Mouse (Mus musculus) CH12.LX (cell line): Measurements from ENCODE around the gene Pold1. TPM values are rescaled to one million over a fixed set of nuclear protein-coding genes. Genes with fewer than 3 reads are reported as not detected.

Experiments used
- DNase-seq: peaks from one replicate; pipeline ENCODE4 v3.0.0-alpha.2; 2013; ENCODE audit errors: extremely low read depth
- H3K27ac ChIP-seq: 2 replicates; pipeline ENCODE4 v1.5.1; 2012; ENCODE audit warnings: low read depth, mild to moderate bottlenecking, control low read depth, moderate library complexity; ENCODE audit not compliant: insufficient read depth
- H3K27me3 ChIP-seq: replicated peaks from 2 replicates; pipeline ENCODE3; 2012; ENCODE audit warnings: inconsistent platforms
- H3K36me3 ChIP-seq, 2 experiments: replicated peaks in 1 of 2; 2 replicates each; pipeline versions ENCODE3 to v1.6.1; 2012; ENCODE audit warnings: inconsistent platforms in 1 of 2, low read length in 1 of 2, mild to moderate bottlenecking in 1 of 2, mixed read lengths in 1 of 2, moderate library complexity in 1 of 2; ENCODE audit not compliant: control insufficient read depth in 1 of 2, insufficient read depth in 1 of 2
- H3K4me1 ChIP-seq, 2 experiments: 2 replicates each; pipeline ENCODE4 v1.6.1; 2012; ENCODE audit warnings: inconsistent platforms in 1 of 2, moderate library complexity in 1 of 2; ENCODE audit not compliant: insufficient read depth in 2 of 2, control insufficient read depth in 1 of 2
- H3K4me2 ChIP-seq: 2 replicates; pipeline ENCODE4 v1.6.1; 2012; ENCODE audit warnings: low read depth, mild to moderate bottlenecking, control low read depth; ENCODE audit not compliant: poor library complexity, insufficient read depth, severe bottlenecking
- H3K4me3 ChIP-seq, 3 experiments: fragments of 150-350 bp in 1 of 3; sonication (generic) in 1 of 3; replicated peaks in 1 of 3; 2 replicates each; pipeline versions ENCODE3 to v1.5.1; 2011 to 2012; ENCODE audit warnings: low read depth in 2 of 3, low read length in 2 of 3, mild to moderate bottlenecking in 2 of 3, moderate library complexity in 2 of 3, control low read depth in 1 of 3, improper control_type of control experiment in 1 of 3, inconsistent platforms in 1 of 3, mixed read lengths in 1 of 3; ENCODE audit not compliant: poor library complexity in 1 of 3
- H3K79me2 ChIP-seq: replicated peaks from 2 replicates; pipeline ENCODE4 v1.6.1; 2012; ENCODE audit warnings: mild to moderate bottlenecking, moderate library complexity; ENCODE audit not compliant: control insufficient read depth, poor library complexity, insufficient read depth, severe bottlenecking; ENCODE audit errors: extremely low read depth
- H3K9ac ChIP-seq: 2 replicates; pipeline ENCODE4 v1.6.1; 2012; ENCODE audit warnings: low read depth, mild to moderate bottlenecking, control low read depth, moderate library complexity; ENCODE audit not compliant: insufficient read depth
- H3K9me3 ChIP-seq: replicated peaks from 2 replicates; pipeline ENCODE3; 2012; ENCODE audit warnings: low read length, inconsistent platforms, mixed read lengths
- BHLHE40 ChIP-seq: IDR thresholded peaks from 2 replicates; pipeline ENCODE4 v1.6.1; 2011; ENCODE audit warnings: mild to moderate bottlenecking, low read depth, low read length, improper control_type of control experiment
- CHD1 ChIP-seq: IDR thresholded peaks from 2 replicates; pipeline ENCODE4 v1.6.1; 2012; ENCODE audit warnings: low read depth, low read length, improper control_type of control experiment, inconsistent platforms
- CTCF ChIP-seq, 2 experiments: IDR thresholded peaks in 1 of 2; conservative IDR thresholded peaks in 1 of 2; 2 replicates each; pipeline ENCODE4 v1.5.1; 2011 to 2012; ENCODE audit warnings: low read depth in 2 of 2, low read length in 2 of 2, improper control_type of control experiment in 1 of 2, inconsistent platforms in 1 of 2, mild to moderate bottlenecking in 1 of 2, moderate library complexity in 1 of 2
- E2F4 ChIP-seq: IDR thresholded peaks from 2 replicates; pipeline ENCODE4 v1.6.1; 2011; ENCODE audit warnings: low read depth, low read length, improper control_type of control experiment; ENCODE audit not compliant: insufficient replicate concordance
- ELF1 ChIP-seq: IDR thresholded peaks from 2 replicates; pipeline ENCODE4 v1.6.1; 2014; ENCODE audit warnings: low read depth, mild to moderate bottlenecking, inconsistent platforms, low read length, improper control_type of control experiment
- ETS1 ChIP-seq: conservative IDR thresholded peaks from 2 replicates; pipeline ENCODE4 v1.6.1; 2012; ENCODE audit warnings: low read depth, mild to moderate bottlenecking, inconsistent platforms, low read length, improper control_type of control experiment, moderate library complexity
- GABPA ChIP-seq: IDR thresholded peaks from 2 replicates; pipeline ENCODE4 v1.6.1; 2012; ENCODE audit warnings: low read depth, low read length, improper control_type of control experiment, inconsistent platforms; ENCODE audit not compliant: insufficient replicate concordance
- HCFC1 ChIP-seq: IDR thresholded peaks from 2 replicates; pipeline ENCODE4 v1.6.1; 2012; ENCODE audit warnings: low read depth, mild to moderate bottlenecking, inconsistent platforms, low read length, improper control_type of control experiment
- IRF4 ChIP-seq: IDR thresholded peaks from 2 replicates; pipeline ENCODE4 v1.6.1; 2014; ENCODE audit warnings: low read depth, mild to moderate bottlenecking, inconsistent platforms, low read length, improper control_type of control experiment
- JUN ChIP-seq: IDR thresholded peaks from 2 replicates; pipeline ENCODE4 v1.6.1; 2011; ENCODE audit warnings: low read depth, mild to moderate bottlenecking, low read length, improper control_type of control experiment, moderate library complexity; ENCODE audit not compliant: insufficient read depth
- JUND ChIP-seq: conservative IDR thresholded peaks from 2 replicates; pipeline ENCODE4 v1.6.1; 2011; ENCODE audit warnings: low read depth, low read length, improper control_type of control experiment
- KAT2A ChIP-seq: IDR thresholded peaks from 2 replicates; pipeline ENCODE4 v1.6.1; 2012; ENCODE audit warnings: low read length, improper control_type of control experiment, inconsistent platforms; ENCODE audit not compliant: insufficient replicate concordance
- MAX ChIP-seq: IDR thresholded peaks from 2 replicates; pipeline ENCODE4 v1.6.1; 2011; ENCODE audit warnings: low read length, improper control_type of control experiment
- MAZ ChIP-seq: IDR thresholded peaks from 2 replicates; pipeline ENCODE4 v1.6.1; 2012; ENCODE audit warnings: low read depth, mild to moderate bottlenecking, inconsistent platforms, low read length, improper control_type of control experiment, moderate library complexity
- MXI1 ChIP-seq: IDR thresholded peaks from 2 replicates; pipeline ENCODE4 v1.6.1; 2011; ENCODE audit warnings: mild to moderate bottlenecking, low read depth, low read length, improper control_type of control experiment
- NELFE ChIP-seq: IDR thresholded peaks from 2 replicates; pipeline ENCODE4 v1.6.1; 2011; ENCODE audit warnings: low read depth, low read length, improper control_type of control experiment
- NRF1 ChIP-seq: IDR thresholded peaks from 2 replicates; pipeline ENCODE4 v1.6.1; 2014; ENCODE audit warnings: low read depth, mild to moderate bottlenecking, inconsistent platforms, low read length, improper control_type of control experiment, moderate library complexity
- PAX5 ChIP-seq: IDR thresholded peaks from 2 replicates; pipeline ENCODE4 v1.6.1; 2012; ENCODE audit warnings: low read length, inconsistent platforms, mixed read lengths
- POLR2A ChIP-seq: IDR thresholded peaks from 2 replicates; pipeline ENCODE4 v1.6.1; 2011; ENCODE audit warnings: low read depth, mild to moderate bottlenecking, improper control_type of control experiment, low read length
- RAD21 ChIP-seq: IDR thresholded peaks from 2 replicates; pipeline ENCODE4 v1.6.1; 2011; ENCODE audit warnings: low read depth, mild to moderate bottlenecking, low read length, improper control_type of control experiment, moderate library complexity
- RCOR1 ChIP-seq: conservative IDR thresholded peaks from 2 replicates; pipeline ENCODE4 v1.6.1; 2012; ENCODE audit warnings: low read depth, mild to moderate bottlenecking, inconsistent platforms, low read length, improper control_type of control experiment
- SMC3 ChIP-seq: IDR thresholded peaks from 2 replicates; pipeline ENCODE4 v1.6.1; 2011; ENCODE audit warnings: low read depth, low read length, improper control_type of control experiment
- TBP ChIP-seq: conservative IDR thresholded peaks from 2 replicates; pipeline ENCODE4 v1.6.1; 2011; ENCODE audit warnings: low read depth, low read length, improper control_type of control experiment
- TCF12 ChIP-seq: IDR thresholded peaks from 2 replicates; pipeline ENCODE4 v1.6.1; 2014; ENCODE audit warnings: low read depth, mild to moderate bottlenecking, inconsistent platforms, low read length, improper control_type of control experiment
- USF1 ChIP-seq: IDR thresholded peaks from 2 replicates; pipeline ENCODE4 v1.6.1; 2014; ENCODE audit warnings: low read depth, mild to moderate bottlenecking, inconsistent platforms, low read length, improper control_type of control experiment
- USF2 ChIP-seq: conservative IDR thresholded peaks from 2 replicates; pipeline ENCODE4 v1.6.1; 2011; ENCODE audit warnings: low read depth, low read length, improper control_type of control experiment
- ZC3H11A ChIP-seq: IDR thresholded peaks from 2 replicates; pipeline ENCODE4 v1.6.1; 2012; ENCODE audit warnings: low read depth, mild to moderate bottlenecking, inconsistent platforms, low read length, improper control_type of control experiment
- ZMIZ1 ChIP-seq: IDR thresholded peaks from 2 replicates; pipeline ENCODE4 v1.6.1; 2012; ENCODE audit warnings: low read depth, mild to moderate bottlenecking, inconsistent platforms, low read length, improper control_type of control experiment
- ZNF384 ChIP-seq: IDR thresholded peaks from 2 replicates; pipeline ENCODE4 v1.6.1; 2012; ENCODE audit warnings: low read depth, low read length, improper control_type of control experiment, inconsistent platforms
- dilution Hi-C: fragments of 300-500 bp; cut with MboI; formaldehyde crosslinking; loops from 2 replicates; pipeline ENCODE4 v1.14.3; 2020; ENCODE audit warnings: low sequenced_read_pairs; ENCODE audit not compliant: extremely low pct_unique_long_range_greater_than_20kb, extremely low pct_ligation_motif_present
- in situ Hi-C: fragments of 300-500 bp; cut with MboI; formaldehyde crosslinking; loops from 3 replicates; pipeline ENCODE4 v1.14.3; 2019; ENCODE audit warnings: low sequenced_read_pairs, low pct_ligation_motif_present, low pct_unique_long_range_greater_than_20kb, mixed read lengths
- polyA plus RNA-seq: library from polyadenylated mRNA; unstranded; fragments of >175 nt; gene quantifications from 2 replicates; pipeline ENCODE4 v1.2.1, GENCODE M21; 2012; ENCODE audit warnings: low read depth; ENCODE audit not compliant: insufficient read length
- total RNA-seq, 2 experiments: library from RNA; depleted of rRNA; stranded (reverse); fragments of 300-350 nt in 1 of 2; fragments of >200 nt in 1 of 2; gene quantifications; 2 replicates each; pipeline ENCODE4 v1.2.3; 2012 to 2014

The Pold1 gene
- total and polyA plus RNA-seq, 3 experiments = 49.3 to 131 (median 67.6) TPM

DNA sequence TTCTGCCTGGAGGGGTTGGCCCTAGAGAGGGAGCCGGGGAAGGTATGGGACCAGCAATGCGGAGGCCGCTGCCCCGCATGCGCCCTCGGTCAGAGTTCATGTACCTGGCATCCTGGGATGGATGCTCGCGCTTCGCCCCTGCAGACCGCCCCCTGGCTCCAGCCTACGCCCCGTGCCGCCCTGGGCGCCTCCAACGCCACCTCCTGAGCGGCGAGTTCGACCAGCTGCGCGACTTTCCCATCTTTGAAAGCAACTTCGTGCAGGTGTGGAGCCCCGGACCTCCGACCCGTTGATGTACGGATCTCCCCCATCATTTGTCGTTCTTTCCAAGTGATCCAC is 51.9 kb downstream of the Pold1 start:
- Histone ChIP-seq H3K27me3 (no peaks in the 10 kb centered on the region), H3K27ac (peak overlapping the region; percentile 66), H3K9me3 (no peaks in the 10 kb centered on the region), H3K4me3 (peak overlapping the region; percentile 70 to 76 (median 73)), H3K4me1 (peaks cover 4 to 21% of the 10 kb centered on the region in 2 experiments; a peak in 3 of 4 replicates), H3K36me3 (peaks cover 13 to 46% of the 10 kb centered on the region in 2 experiments), H3K9ac (peak overlapping the region; percentile 35; the same call in 1 of the 2 replicates), H3K79me2 (peaks cover 8% of the 10 kb centered on the region; the same call in 1 of the 2 replicates), H3K4me2 (peak overlapping the region; percentile 57; the same call in 1 of the 2 replicates)
- TF ChIP-seq RCOR1 (no peak), USF2 (no peak), CTCF (conservative IDR thresholded peaks at IDR 0.05 in 1 of 2, IDR thresholded peaks at IDR 0.05 in 1 of 2; ENCODE audit: low read depth in 2 of 2, low read length in 2 of 2) (peak in 1 of 2 experiments; percentile 7; a peak in 1 of 4 replicates), ZMIZ1 (peak; percentile 87; the same call in 1 of the 2 replicates), TBP (no peak), JUND (no peak), KAT2A (no peak)
- DNase-seq = no peak
- dilution Hi-C loops = no loop called here
- in situ Hi-C loops = loop anchor here (10.0 kb wide), 1 partner anchor 232 kb away; the partner anchor contains the start of gene Gm15517

DNA sequence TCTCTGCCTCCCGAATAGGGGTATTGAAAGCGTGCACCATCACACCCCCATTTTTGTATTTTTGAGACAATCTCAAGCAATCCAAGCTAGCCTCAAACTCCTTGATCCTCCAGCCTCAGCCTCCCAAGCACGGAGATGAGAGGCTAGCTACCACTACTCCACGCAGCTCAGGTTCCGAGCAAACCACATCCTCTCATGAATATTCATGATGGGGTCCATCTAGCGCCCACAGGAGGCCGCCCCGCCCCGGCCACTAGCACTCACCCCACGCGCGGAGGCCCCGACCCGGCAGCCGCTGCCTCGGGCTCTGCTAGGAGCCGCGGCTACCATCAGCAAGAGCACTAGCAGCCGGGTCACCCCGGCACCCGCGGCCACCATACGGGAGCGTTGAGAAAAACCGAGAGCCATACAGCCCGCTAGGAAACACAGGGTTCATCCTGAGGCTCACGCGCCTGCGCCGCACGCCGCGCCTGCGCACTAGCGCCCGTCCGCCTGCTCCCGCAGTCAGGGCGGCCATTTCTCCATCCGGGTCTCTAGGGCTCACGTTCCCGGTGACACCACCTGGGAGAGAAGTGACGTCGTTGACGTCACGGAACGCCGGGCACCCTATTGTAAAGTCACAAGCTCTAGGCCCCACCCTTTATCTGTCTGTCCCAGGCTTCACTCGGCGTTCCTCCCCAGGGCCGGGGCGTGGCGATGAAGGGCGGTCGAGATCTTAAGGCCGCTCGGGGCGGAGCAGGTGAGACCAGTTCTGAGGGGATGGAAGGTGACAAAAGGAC is 52.5 kb downstream of the Pold1 start, which contains the start of the genes Emc10 and Fam71e1:
Gene Emc10 (minus strand): TSS at position 538 of the 779 bp plus-strand sequence.
Gene Fam71e1 (plus strand): TSS at position 590 of the 779 bp plus-strand sequence.
- dilution Hi-C loops = no loop called here
- peak within 1 kb of the TSS; percentile 83 for H3K9ac ChIP-seq
- DNase-seq = peak; percentile 99
- H3K79me2 ChIP-seq = peaks cover 8% of the 10 kb centered on the region; the same call in 1 of the 2 replicates
- peak within 1 kb of the TSS; percentile 77 for H3K4me2 ChIP-seq
- in situ Hi-C loops = loop anchor here (10.0 kb wide), 1 partner anchor 231 kb away; the partner anchor contains the start of gene Gm15517
- H3K27ac ChIP-seq = peak within 1 kb of the TSS; percentile 67
- peaks cover 18 to 46% of the 10 kb centered on the region in 2 experiments for H3K36me3 ChIP-seq
- peak within 1 kb of the TSS; percentile 70 to 76 (median 73) for H3K4me3 ChIP-seq
- no peaks in the 10 kb centered on the region for H3K27me3 ChIP-seq
- no peaks in the 10 kb centered on the region for H3K9me3 ChIP-seq
- peaks cover 4 to 21% of the 10 kb centered on the region in 2 experiments; a peak in 3 of 4 replicates for H3K4me1 ChIP-seq
- TF ChIP-seq ZMIZ1 = no peak; the same call in 1 of the 2 replicates
- peak; percentile 97 for TF ChIP-seq GABPA
- TF ChIP-seq ZNF384 = no peak; the same call in 1 of the 2 replicates
- TF ChIP-seq USF1 = no peak
- TF ChIP-seq RAD21 = no peak
- TF ChIP-seq TBP = peak; percentile 58; the same call in 1 of the 2 replicates
- peak; percentile 96 for TF ChIP-seq POLR2A
- no peak for TF ChIP-seq SMC3
- peak; percentile 78 for TF ChIP-seq ELF1
- TF ChIP-seq JUND = 0 out of 2 replicates have a peak, but pooled peaks have one; percentile 20
- TF ChIP-seq RCOR1 = no peak; the same call in 1 of the 2 replicates
- peak; percentile 65 for TF ChIP-seq TCF12
- no peak for TF ChIP-seq ZC3H11A
- peak; percentile 78 for TF ChIP-seq HCFC1
- peak; percentile 91; the same call in 1 of the 2 replicates for TF ChIP-seq NELFE
- TF ChIP-seq BHLHE40 = peak; percentile 98
- TF ChIP-seq MAX = peak; percentile 69; the same call in 1 of the 2 replicates
- TF ChIP-seq IRF4 = peak; percentile 85
- TF ChIP-seq JUN = peak; percentile 37
- TF ChIP-seq PAX5 = no peak
- no peak for TF ChIP-seq CHD1
- TF ChIP-seq E2F4 = no peak
- peak; percentile 96 for TF ChIP-seq NRF1
- TF ChIP-seq MXI1 = peak; percentile 5; the same call in 1 of the 2 replicates
- peak; percentile 93 for TF ChIP-seq ETS1
- TF ChIP-seq MAZ = no peak; the same call in 1 of the 2 replicates
- no peak for TF ChIP-seq CTCF (conservative IDR thresholded peaks at IDR 0.05 in 1 of 2, IDR thresholded peaks at IDR 0.05 in 1 of 2; ENCODE audit: low read depth in 2 of 2, low read length in 2 of 2)
